Mouse (Mus musculus) brain, embryonic 14.5 days (tissue): Measurements from ENCODE around the gene L3hypdh.

Experiments
- CTCF ChIP-seq: fragments of 200-500 bp; IDR thresholded peaks from 2 replicates; pipeline ENCODE4 v1.5.1; 2012; ENCODE audit warnings: inconsistent platforms, mild to moderate bottlenecking, moderate library complexity, borderline replicate concordance; ENCODE audit not compliant: insufficient read depth, insufficient read length; ENCODE audit errors: extremely low read depth
- POLR2A ChIP-seq: fragments of 200-500 bp; IDR thresholded peaks from 2 replicates; pipeline ENCODE4 v1.6.1; 2012; ENCODE audit warnings: mild to moderate bottlenecking, inconsistent platforms, borderline replicate concordance; ENCODE audit not compliant: poor library complexity, insufficient read depth, insufficient read length, severe bottlenecking; ENCODE audit errors: extremely low read depth

- TF ChIP-seq CTCF (no peak), POLR2A (no peak)
Measured at GRCm38 (mm10) chr12:72104027-72104426, 18.8 kb upstream of the L3hypdh start.
